Mouse (Mus musculus): ENCODE results near the gene Fcrla.
A peak's percentile ranks its signal among the peaks of the same experiment; 100 is the strongest.
"Not testable (repeated sequence)": the region's sequence is repeated elsewhere in the genome, so short reads cannot be mapped to it uniquely, and the experiment has no call there.

Gene Fcrla

GRCm38 (mm10) chr1:170927378-170927777 lies at the start of gene Fcrla:
Fcrla (minus strand) TSS chr1:170927583.
- DNase-seq = no peak

DNA sequence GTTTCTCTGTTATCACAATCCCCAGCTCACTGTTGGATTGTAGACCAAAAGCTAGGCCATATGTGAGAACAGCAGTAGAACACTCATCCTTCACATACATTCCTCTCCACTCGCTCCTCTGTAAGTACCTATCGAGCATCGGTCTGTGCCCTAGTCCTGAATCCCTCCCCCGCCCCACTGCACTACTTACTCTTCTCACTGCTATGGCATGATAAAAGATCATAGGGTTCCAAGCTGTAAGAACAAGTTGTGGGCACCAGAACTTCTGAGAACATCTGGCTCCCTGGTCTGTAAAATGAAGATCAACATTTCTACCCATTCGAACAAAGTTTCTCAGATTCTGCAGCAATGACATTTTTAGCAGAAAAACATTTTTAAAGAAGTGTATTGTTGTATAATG lies 49.1 kb upstream of the Fcrla start, which contains the start of gene Fcgr2b:
TSS of gene Fcgr2b (minus strand) at position 101 of the 400 bp plus-strand sequence.
- no peak for DNase-seq

DNA sequence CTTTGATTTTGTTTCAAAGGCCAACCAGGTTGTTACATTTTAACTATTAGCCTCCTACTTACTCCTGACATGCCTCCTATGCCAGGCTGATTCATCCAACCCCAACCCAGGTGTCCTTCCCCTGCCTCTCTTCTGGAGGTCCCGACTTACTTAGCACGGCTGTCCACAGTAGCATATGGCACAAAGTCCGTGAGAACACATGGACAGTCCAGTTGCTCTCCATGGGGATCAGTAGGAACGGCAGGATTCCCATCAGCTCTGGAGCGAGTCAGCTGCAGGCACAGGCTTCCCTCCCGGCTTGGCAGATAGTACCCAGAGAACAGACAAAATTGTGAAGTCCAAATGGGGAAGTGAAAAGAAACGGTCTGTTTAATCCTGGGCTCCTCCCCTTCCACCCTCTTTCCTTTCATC lies 48.4 kb upstream of the Fcrla start:
- DNase-seq = peak in 1 of 2 experiments; percentile 6

DNA sequence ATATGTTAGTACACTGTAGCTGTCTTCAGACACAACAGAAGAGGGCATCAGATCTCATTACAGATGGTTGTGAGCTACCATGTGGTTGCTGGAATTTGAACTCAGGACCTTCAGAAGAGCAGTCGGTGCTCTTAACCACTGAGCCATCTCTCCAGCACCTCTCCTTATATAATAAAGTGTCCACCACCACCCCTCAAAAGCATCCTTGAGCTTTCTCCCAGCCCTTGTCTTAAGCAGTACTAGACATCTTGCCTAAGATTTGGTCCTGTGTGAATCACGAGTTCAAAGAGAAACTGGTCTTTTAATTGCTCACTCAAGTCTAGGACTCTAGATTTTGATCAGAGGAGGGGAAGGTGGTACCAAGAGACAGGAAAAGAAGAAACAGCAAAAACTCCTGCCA lies 48.0 kb upstream of the Fcrla start:
- not testable (repeated sequence) for DNase-seq

- DNase-seq = no peak
Measured at GRCm38 (mm10) chr1:170974736-170975135, 47.4 kb upstream of the Fcrla start.

GRCm38 (mm10) chr1:170974171-170974570 lies 46.8 kb upstream of the Fcrla start:
- DNase-seq = no peak

DNA sequence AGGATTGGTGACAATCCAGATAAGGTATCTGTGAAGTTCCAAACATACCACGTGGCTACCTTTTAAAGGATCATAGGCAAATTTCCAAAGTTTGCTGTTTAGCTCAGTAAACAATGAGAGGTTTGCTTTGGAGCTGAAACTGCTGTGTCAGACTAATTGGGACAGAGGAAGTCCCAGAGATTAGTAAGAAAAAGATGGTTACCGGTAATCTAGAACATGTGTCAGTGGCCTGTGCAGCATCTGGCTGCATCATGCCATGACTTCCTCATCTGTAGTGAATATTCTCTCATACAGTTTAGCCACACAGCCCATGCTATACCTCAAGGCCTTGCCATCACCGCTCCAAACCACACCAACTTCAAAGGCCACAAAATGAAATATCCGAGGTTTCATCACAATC lies 45.6 kb upstream of the Fcrla start:
- no peak for DNase-seq

DNA sequence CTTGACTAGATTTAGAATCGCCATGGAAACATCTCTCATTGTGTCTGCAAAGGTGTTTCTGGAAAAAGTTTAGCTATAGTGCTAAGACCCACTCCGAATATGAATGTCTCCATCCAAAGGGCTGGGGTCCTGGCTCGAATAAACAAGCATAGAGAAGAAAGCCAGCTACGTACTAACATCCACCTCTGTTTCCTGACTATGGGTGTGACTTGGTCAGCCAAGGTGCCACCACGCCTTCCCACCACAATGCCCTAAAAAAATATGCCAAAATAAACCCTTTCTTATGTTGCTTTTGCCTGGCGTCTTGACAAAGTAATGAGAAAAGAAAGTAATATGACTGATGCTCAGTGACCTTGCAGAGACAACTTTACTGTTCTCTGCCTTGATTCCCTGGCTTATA lies 45.1 kb upstream of the Fcrla start:
- DNase-seq = no peak

GRCm38 (mm10) chr1:170968576-170968975 lies 41.2 kb upstream of the Fcrla start:
- no peak for DNase-seq

DNA sequence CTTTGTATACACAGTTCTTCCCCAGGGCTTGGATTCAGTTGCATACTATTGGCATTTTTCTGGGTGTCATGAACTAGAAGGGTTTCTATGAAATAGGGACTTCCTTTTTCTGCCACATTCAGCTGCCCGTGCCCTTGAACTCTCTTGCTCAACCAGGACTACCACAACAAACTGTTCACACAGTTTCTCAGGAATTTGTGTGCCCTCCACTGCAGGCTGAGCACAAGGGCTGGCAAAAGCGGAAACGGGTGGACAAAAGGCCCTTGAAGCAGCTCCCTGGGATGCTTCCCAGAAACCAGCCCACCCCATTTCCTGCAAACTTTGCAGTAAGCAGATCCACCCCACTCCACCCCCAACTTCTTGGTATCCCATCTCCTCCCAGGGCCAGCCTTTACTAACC lies 40.2 kb upstream of the Fcrla start:
- DNase-seq = no peak

DNA sequence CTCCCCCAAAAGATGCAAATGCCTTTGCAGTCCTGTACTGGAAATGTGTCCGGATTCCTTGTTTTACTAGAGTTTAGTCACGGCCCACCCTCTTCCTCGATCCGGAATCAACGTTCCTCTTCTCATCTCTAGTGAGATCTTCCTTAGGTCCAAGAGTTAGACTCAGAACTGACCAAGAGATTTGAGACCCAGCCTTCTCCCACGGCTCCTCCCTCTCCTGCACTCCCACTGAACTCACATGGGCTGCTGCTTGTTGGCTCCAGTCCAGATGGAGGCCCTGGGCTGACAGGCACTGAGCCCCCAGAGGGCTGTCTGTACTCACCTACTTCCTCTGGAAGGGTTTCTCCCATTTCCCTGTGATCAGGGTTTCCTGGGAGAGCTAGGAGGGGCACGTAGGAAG lies 35.7 kb upstream of the Fcrla start:
- no peak for DNase-seq

GRCm38 (mm10) chr1:170962301-170962700 lies 34.9 kb upstream of the Fcrla start:
- no peak for DNase-seq

GRCm38 (mm10) chr1:170961101-170961500 lies 33.7 kb upstream of the Fcrla start:
- DNase-seq = no peak

DNA sequence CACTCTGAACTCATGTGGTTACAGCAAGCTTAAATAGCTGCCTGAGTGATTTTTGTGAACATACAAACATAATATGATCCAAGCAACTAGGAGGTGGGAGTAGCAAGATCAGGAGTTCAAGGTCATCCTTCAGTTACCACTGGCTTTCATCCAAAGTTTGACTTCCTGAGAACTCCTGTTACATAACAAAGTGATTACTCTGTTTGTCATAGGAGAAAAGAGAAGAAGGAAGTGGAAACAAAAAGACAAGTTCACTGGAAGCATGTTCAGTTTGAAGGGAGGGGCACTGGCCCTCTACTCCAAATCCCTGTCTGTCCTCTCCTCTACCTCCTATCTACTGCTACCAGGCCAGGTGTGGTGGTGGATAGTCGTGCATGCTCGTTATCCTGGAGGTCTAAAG lies 32.4 kb upstream of the Fcrla start:
- DNase-seq = no peak

GRCm38 (mm10) chr1:170958225-170958624 lies 30.8 kb upstream of the Fcrla start:
- DNase-seq = no peak

GRCm38 (mm10) chr1:170953192-170953591 lies 25.8 kb upstream of the Fcrla start:
- DNase-seq = no peak

DNA sequence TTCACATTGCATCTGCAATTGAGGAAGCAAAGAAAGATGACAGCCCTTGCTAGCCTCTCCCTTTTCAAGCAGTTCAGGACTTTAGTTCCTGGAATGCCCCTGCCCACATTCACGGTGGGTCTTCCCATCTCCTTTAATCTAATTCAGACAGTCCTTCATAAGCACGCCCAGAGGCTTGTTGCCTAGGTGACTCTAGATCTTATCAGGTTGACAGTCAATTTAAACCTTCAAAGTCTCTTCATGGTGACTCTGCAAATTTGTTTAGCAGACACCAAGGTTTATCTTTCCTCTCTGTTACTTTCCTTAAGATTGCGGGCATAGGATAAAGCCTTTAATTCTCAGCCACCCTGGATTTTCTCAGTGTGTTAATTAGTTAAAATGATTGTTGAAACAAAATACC lies 23.4 kb upstream of the Fcrla start:
- DNase-seq = no peak

GRCm38 (mm10) chr1:170944908-170945307 lies 17.5 kb upstream of the Fcrla start:
- DNase-seq = not testable (repeated sequence)

DNA sequence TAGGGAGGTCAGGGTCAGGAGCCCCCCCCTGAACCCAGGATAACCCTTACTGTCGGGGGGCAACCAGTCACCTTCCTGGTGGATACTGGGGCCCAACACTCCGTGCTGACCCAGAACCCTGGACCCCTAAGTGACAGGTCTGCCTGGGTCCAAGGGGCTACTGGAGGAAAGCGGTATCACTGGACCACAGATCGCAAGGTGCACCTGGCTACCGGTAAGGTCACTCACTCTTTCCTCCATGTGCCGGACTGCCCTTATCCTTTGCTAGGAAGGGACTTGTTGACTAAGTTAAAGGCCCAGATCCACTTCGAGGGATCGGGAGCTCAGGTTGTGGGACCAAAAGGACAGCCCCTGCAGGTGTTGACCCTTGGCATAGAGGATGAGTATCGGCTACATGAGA lies 16.8 kb upstream of the Fcrla start:
- not testable (repeated sequence) for DNase-seq

DNA sequence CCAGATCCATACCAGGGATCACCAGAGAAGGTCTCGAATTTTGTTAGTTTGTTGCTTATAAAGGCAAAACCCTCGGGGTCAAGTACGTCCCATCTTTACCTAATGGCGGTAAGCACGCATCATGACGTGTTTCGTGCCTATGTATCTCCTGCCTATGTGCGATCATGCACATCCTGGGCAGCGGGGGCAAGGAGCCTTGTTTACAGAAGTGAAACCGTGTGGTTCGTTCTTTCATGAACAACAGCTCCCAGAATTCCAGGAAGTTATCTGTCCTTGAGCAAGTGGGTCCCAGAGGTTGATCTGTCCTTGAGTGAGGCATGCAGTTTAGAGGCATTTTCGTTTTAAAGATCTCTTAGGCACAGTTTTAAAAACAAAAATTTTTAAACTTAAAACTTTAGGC lies 11.9 kb upstream of the Fcrla start:
- DNase-seq = no peak

DNA sequence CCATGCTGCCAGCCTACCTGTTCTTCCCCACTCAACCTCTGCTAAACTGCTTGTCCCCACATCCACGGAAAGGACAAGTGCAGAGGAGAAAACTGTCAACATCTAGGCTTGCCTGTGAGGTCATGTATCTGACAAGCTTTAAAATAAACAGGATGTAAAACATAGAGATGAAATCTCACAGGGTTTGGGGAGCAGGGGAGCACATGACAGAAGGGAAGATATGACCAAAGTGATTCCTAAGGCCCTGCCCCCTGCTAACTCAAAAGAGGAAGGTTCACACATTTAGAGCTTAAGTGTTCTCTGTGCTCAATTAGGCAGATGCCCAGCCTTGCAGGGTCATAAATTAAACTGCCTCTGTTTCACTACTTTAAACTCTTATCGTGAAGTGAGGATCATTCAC lies 7.0 kb upstream of the Fcrla start:
- no peak for DNase-seq

DNA sequence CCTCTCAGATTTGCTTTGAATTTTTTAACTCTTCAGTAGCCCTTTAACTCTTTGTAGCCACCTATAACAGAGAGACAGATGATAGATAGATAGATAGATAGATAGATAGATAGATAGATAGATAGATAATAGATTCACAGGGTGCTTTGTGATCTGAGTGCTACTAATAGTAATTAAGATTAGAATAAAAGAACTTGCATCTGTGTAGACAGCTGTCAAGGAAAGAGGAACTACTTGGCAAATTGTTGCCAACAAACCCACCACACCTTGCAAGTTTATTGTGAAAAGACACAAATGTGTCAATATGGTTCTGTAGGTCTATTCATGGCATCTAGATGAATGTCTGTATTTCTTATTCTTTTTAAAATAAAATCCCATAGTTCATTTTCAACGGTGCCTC lies 6.6 kb upstream of the Fcrla start:
- DNase-seq = no peak

DNA sequence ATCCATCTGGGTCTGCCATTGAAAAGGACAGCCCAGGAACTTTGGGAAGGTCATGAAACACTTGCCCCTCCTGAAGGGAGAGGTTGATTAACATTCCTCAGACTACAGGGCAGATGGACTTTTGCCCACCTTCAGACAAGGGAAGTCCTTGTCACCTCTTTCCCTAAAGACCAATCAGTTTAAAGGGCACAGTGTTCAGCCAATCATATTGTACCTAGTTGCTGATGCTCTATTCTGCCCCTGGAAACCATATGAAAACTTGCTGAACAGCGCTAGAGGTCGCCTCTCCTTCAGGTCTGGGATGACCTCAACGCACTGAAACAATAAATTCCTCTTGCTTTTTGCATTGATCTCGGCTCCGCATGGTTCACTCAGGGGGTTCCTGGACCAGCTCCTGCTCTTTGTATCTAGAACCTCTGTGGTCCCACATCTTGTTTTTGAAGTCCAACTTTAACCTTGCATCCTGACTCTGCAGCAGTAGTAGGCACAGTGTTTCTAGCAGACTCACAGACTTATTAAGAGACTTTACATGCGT lies 6.1 kb upstream of the Fcrla start:
- DNase-seq = no peak

- no peak for DNase-seq
Measured at GRCm38 (mm10) chr1:170932043-170932442, 4.7 kb upstream of the Fcrla start.

DNA sequence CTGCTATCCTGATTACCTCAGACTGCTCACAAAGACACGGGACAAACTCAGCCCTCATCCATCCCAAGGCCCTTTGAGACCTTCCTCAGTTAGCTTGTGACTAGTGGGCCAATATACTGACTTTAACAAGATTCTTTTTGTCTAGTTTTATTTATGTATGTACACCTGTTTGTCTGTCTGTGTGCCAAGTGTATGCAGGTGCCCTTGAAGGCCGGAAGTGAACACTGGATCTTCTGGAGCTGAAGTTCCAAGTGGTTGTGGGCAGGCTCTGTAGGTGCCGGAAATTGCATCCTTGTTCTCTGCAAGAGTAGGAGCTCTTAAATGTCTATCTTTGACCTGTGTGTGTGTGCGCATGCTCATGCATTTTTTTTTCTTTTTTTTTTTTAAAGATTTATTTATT lies 1.9 kb upstream of the Fcrla start:
- no peak for DNase-seq

DNA sequence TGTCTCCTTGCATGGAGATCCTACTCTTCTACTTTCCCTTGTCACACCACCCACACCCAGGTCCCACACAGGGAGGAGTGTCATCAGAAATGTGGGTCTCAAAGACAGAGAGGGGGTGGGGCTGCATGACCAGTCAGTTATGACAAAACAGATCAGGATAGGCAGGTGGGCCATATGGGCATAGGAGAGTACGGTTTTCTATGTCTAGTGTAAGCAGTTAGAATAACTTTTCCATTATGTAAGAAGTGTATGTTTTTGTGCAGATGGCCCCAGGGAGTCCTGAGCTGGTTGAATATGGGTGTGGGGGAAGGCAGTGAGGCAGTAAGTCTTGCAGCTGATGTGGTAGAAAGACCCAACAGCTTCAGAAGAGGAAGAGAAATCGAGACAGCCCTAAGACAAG lies 1.1 kb upstream of the Fcrla start:
- DNase-seq = no peak
